Mouse (Mus musculus) ES-Bruce4 (cell line): ENCODE measurements around the gene Plch1.

Experiments used
- CTCF ChIP-seq: IDR thresholded peaks from one replicate; pipeline ENCODE4 v1.8.1; 2011; ENCODE audit warnings: low read depth, low read length
- EP300 ChIP-seq: IDR thresholded peaks from 2 replicates; pipeline ENCODE4 v1.6.1; 2011; ENCODE audit warnings: low read depth, low read length; ENCODE audit not compliant: insufficient read depth
- POLR2A ChIP-seq: IDR thresholded peaks from one replicate; pipeline ENCODE4 v1.8.1; 2011; ENCODE audit warnings: low read length; ENCODE audit not compliant: insufficient read depth

- TF ChIP-seq CTCF (no peak), EP300 (no peak), POLR2A (no peak)
These were observed 75.3 kb downstream of the Plch1 start for GRCm38 (mm10) chr3:63823874-63824400.
